Mouse (Mus musculus) ovary, postnatal 36 days (tissue): ENCODE data around the gene Tex26.

Experiments
- DNase-seq: peaks from one replicate; pipeline ENCODE4 v3.0.0; 2022; ENCODE audit warnings: low spot score, mixed read lengths

The Tex26 gene

DNA sequence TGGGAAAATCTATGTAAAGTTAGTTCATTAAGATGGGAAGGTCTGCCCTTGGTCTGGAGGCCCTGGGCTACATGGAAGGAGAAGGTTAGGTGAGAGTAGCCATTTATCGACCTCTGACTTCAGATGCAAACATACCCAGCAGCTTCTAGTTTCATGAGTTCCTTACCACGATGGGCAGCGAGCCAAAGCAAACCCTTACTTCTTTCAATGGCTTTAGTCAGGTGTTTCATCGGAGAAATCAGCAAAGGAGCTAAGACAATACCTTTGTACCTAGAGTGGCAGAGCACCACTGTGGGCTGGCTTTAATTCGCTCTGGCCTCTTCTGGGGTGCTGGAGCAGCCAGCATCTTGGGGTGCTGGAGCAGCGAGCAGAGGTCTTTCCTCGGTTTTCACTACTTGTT lies 5.8 kb upstream of the Tex26 start:
- no peak for DNase-seq

DNA sequence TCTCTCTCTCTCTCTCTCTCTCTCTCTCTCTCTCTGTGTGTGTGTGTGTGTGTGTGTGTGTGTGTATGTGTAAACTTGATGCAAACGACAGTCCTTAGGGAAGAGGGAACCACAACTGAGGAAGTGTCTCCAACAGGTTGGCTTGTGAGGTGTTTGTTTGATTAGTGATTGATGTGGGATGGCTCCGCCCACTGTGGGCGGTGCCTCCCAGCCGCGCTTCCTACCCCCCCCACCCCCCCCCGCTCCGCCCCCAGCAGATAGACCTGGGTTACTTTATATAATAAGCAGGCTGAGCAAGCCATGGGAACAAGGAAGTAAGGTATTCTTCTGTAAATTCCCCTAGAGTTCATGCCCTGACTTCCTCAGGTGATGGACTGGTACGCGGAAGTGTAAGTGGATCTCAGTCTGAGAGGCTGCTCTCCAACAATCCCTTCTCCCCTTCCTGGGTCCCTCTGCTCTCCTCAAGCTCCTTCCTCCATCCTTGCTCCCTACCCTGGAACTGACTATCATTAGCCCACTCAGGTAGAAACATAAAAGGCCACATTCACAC lies 5.2 kb upstream of the Tex26 start:
- no peak for DNase-seq

DNA sequence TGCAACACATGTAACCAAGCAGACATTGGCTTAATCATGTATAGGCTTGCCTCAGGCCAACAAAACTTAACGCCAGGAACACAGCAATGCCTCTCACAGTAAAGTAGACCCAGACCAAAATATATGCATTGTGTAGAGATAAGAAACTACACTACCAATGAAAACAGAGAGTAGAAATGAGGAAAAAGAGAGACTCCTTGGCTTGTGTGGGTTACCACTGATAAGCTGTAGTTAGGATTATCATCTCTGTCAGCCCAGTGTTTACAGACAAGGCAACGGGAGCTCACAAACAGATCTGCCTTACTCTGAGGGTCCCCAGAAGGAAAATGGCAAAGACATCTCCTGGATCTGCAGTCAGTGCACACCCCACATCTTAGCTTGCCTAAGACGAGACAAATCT lies 2.9 kb upstream of the Tex26 start:
- no peak for DNase-seq

DNA sequence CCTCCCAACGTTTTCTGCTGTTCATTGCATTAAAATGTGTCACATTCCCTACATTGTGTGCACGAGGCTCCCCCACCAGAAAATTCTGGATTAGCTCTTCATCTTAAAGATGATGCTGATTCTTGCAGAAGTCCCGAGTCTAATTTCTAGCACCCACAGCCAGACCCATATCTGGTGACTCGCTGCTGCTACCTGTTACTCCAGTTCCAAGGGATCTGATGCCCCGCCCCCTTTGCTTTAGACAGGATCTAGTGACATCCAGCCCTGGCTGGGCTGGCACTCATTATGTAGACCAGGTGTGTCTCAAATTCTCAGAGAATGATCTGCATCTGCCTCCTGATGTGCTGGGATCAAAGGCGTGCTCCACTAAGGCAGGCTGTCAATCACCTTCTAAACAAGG lies 2.3 kb upstream of the Tex26 start:
- no peak for DNase-seq

DNA sequence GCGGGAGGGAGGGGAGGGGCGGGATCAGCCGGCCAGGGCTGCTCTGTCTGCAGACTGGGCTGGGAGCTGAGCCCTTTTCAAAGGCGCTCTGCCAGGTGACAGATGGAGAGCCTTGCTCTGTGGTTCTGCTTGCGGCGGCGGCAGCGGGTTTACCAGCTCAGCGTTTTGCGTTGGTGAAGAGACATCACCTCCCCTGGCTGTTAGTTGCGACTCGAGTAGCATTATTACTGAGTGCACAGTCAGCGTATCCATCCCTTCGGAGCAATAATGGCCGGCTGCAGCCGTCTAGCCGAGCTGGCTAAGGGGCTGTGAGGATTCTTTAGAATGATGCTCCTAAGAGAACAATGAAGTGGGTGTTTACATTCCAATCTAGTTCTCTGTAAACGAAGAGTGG lies 717 bp downstream of the Tex26 start:
- DNase-seq: peak; percentile 31

DNA sequence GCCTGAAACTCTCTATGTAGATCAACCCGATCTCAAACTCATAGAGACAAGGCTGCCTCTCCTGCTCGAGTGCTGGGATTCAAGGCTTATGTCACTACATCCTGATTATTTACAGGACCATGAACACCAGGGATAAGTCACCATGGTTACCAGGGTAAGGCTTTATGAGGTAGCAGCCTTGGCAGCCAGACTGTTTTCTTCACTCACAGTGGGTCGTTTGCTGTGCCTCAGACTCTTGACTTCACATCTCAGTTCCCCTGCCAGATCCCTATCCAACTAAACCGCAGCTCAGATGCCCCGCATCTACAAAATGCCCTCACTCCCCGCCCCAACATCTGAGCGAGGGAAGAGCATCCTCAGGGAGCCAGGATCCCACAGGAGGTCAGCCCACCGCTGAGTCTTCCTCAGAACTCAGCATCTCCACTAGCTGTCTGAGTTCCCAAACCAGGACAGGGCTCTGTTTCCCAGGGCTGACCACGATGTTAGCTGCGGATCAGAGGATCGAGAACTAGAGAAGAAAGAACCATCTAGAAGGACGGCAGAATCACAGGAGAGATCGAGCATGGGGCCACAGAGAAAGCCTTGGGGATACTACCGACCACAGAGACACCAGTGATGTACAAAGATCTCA lies 2.3 kb downstream of the Tex26 start:
- DNase-seq: no peak

DNA sequence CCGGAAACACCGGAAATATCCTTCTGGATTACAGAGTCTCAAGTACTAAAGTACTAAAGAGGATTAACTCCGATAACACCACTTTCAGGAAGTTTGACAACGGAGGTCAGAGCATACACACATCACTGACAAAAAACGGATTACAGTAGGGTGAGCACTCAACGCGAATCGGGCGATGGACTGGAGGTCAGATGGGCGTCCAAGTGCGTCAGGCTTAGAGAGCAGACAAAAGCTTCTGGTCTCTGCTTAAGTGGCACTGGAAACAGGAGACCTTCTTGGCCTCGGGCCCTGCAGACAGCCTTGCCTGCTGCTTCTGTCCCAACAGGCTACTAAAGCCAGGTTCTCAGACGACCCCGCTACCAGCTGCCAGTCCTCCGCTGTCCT lies 2.8 kb downstream of the Tex26 start:
- no peak for DNase-seq

DNA sequence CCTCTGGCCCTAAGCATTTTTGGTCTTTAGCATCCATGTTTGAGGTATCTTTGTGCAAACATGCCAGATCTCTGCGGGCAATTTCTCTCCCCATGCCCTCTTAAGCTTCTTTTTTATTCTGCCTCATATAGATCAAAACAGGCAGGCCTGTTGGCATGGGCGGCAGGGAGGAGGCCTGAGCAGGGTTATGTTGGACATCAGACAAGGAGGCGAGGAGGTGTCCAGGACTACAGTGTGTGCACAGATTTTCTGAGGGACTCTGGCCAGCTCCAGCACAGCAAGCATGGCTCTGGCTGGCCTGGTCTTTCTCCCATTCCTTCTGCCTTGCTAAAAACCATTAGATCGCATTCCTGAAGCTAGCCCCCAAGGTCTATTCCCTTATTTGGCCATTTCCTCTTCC lies 5.0 kb downstream of the Tex26 start:
- no peak for DNase-seq

DNA sequence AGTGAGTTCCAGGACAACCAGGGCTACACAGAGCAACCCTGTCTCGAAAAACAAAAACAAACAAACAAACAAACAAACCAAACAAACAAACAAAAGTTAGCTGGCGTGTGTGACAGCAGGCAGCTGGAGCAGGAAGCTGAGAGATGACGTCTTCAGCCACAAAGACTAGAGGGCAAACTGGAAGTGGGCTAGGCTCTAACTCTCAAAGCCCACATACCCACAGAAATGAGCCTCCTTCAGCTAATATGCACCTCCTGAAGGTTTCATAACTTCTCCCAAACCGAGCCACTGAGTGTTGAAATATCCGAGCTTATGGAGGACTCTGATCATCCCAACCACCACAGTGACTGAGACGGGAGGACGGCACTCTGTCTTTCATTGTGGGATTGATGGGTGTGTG lies 7.0 kb downstream of the Tex26 start:
- DNase-seq: no peak

DNA sequence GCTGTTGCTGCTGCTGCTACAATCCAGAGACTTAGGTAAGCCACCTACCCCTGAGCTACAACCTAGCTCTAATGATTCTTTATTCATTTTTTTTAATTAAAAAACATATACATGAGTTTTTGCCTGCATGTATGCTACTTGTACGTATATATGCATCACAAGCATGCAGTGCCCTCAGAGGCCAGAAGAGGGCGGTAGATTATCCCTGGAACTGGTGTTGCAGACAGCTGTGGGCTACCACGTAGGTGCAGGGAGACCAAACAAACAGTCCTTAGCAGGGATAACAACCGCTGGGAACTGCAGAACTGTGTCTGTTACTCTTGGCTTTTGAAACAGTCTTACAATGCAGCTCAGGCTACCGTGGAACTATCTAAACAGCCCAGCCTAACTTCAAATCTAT lies 8.3 kb downstream of the Tex26 start:
- no peak for DNase-seq

DNA sequence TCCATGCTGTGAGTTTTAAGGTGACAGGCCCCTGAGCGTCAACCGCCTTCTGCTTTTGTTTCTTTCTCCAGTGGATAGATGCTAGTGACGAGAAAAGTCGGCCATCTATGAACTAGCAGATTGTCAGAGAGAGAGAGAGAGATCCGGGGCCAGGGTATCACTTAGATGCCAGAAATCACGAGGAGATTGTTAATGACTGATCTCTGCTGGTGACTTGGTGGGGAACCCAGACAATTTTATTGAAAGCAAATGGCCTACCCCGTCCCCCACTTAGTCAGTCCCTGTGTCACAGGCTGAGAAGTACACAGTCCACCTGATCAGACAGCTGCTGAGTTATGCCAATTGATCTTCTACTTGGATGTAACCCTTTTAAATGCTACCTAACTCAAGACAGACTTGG lies 9.9 kb downstream of the Tex26 start:
- no peak for DNase-seq

DNA sequence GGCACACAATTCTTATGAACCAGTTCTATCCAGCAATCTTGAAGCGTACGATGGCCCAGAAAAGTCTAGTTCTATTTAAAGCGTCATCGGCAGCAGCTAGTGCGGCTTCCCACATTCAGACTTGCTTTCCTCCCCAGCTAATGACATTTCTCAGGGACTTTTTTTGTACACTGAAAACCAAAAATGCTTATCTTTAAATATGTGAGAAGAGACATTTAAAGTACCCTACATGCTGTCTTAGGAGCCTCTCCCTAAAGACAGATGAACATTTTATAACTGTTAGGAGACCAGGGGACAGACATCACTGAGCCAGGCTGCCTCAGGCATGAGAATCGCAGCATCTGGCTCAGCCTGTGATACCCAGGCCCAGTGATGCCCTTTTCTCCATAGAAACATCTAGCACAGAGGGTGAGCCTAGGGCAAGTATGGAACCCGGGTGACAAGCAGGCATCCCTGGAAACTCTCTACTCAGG lies 11.8 kb downstream of the Tex26 start:
- DNase-seq: no peak

DNA sequence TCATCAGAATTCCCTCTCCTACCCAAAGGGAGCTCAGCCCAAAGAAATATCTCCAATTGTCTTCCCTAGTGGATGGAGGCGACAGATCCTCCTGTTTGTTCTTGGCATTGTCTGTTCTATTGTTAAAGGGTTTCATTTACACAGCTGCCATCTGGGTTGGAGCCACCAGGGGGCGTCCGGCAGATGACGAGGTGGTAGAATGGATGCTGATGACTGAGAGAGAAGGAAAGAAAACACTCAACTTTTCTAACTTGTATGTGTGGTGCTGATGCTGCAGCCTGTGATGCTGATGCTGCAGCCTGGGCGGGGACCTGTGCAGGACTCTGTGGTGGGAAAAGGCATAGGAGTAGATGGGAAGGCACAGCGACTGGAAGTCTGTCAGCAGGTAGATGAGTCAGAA lies 14.8 kb downstream of the Tex26 start:
- DNase-seq: peak; percentile 58

DNA sequence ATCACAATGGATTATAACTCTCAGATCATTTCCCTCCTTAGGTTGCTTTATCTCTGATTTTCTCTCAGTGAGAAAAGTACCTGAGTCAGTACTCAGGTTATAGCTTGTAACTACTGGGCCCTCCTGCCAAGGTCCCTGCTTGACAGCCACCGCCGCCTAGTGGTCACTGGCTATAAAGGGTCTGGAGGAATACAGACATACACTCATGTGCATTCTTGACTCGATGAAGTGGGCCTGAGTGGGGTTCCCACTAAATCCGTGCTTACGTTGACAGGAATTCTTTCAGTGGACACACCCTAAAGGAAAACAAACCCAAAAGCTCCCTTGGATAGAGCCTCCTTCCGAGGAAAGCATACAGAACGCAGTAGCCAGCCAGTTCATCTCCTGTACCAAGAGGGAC lies 17.1 kb downstream of the Tex26 start:
- DNase-seq: no peak

DNA sequence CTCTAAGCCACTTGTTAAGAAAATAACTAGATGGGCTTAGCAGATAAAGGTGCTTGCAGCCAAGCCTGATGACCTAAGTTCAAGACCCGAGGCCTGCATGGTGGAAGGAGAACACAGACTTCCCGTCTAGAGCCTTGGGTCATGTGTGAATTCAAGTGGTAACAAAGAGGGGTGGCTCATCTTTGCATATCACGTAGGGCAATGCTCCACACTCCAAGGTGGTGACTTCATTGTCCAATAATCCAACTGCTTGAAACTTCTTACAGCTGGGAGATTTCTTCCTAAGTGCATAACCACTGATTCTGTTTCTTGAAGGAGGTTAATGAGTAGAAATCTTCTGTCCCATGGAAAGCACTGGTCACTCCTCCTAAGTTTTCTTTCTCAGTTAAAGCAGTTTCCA lies 22.6 kb downstream of the Tex26 start:
- no peak for DNase-seq

DNA sequence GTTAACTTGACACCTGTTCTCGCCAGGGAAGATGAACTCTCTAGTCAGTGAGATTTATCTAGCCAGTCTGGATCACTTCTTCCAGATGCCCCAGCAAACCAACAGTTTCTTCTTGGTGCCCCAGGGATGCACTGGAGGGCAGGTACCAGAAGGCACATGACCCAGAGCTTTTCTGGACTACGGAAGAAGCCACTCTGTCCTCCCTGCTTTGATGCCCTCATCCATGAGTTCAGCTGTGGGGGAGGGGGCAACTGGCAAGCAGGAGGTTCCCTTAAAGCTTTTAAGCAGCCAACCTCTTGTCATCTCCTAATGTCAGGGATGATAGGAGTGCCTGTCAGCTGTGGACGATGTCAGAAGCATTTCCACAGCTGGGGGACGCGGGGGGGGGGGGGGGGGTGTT lies 25.8 kb downstream of the Tex26 start:
- no peak for DNase-seq

DNA sequence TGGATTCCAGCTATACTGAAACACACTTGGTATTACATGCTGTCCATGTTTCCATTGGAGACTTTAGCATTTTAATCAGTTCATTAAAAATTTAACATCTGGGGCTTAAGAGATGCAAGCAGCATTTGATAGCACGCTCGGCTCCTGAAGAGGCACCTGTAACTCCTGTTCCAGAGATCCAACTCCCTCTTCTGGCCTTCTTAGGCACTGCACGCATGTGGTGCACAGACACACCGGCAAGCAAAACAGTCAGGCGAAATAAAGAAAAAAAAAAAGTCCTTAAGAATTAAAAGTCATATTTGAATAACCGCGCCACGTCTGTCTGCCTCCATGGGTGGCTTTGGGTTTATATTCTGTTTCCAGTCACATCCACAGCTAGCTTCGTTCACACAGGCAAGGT lies 34.7 kb downstream of the Tex26 start:
- DNase-seq: no peak

DNA sequence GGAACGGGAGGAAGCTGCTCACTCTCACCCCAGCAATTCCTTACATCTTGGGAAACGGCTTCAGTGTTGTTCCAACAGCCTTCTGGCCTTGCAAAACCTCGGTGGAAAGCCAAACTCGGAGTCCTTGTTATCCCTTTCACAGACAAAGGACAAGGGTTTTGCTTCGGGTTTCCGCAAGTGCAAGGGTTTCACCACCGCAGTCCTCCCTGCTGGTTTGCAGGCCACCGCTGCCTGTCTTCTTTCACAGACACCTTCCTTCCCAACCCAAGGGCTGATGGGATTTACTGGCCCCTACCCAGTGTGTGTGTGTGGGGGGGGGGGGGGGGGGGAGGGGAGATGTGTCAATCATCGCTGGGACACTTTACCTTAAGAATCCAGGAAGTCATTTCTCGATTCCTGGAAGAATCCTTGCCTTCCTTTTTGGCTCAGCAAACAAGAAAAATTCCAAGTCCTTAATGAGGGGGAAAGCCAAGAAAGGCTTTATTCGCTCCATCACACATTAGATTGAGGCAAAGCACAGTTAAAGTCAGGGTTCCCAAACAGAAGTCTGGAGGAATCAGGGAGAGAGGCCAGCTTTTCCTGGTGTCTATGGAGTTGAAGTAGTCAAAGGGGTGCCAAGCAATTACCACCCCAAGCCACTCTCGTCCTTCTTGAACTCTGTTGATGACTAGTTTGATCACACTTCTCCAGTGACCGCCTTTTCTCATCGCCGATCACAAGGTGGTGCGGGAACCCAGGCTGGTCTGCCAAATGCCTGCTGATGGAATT lies 35.4 kb downstream of the Tex26 start:
- DNase-seq: no peak

DNA sequence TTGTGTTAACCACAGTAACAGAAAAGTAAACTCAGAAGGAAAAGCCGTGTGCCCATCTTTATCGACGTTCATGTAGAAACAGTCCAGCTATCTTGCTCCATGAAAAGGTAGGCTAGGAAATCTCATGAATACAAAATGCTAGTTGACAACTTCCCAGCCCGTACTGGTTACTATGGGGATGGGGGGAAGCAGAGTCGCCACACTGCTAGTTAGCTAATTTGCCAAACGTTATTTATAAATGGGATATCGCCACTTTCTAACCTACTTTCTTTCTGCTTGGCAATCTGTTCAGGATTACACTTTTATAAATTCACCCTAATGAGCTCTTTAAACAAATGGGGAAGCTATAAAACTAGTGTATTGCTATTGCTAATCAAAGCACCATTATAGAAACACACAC lies 42.5 kb downstream of the Tex26 start:
- DNase-seq: no peak

DNA sequence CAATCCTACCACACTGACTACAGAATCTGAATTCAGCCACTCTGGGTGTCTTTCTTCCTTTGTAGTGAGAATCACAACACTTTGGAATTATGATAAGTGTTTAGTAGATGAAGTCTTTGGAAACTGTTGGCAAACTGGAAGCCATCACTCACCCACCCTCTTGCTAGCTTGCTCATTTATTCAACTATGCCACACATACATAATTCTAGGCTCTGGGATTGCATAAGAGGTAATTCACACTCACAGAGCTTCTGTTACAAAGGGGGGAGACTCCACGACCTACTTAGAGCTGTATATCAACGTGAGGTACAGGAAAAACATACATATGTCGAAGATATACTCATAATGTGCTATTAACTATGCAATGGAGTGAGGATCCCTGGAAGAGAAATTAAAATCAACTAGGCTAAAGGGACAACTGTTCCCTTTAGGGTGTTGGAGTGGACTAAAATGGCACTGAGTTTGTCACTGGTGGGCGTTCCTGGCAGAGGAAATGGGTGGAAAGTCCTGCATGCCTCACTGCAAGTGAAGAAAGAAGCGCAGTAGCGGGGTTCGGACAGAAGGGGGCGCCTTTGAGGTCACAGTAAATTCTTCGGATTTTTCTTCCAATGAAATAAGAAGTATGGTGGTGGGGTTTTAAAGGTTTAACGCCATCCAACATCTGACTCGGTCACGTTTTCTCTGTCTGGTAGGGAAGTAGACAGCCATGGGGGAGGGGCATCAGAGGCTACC lies 44.0 kb downstream of the Tex26 start:
- DNase-seq: no peak

DNA sequence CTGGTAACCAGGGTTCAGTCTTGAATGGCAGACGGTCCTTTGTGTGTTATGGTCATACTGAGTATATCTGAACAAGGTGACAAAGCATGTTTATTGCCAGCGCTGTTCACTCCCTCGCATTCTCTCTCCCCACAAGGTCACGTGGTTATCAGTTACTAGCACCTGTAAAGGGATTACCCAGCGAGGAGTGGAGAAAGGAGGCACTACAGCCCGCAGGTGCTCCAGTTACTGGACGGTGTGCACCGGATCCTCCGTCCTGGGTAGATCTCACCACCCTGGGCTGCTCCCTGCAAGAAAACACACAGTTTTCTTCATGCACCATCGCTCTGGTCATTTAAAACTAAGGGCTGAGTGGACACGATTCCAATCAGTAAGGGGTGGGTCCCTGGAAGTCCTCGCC lies 44.8 kb downstream of the Tex26 start:
- DNase-seq: peak; percentile 7

DNA sequence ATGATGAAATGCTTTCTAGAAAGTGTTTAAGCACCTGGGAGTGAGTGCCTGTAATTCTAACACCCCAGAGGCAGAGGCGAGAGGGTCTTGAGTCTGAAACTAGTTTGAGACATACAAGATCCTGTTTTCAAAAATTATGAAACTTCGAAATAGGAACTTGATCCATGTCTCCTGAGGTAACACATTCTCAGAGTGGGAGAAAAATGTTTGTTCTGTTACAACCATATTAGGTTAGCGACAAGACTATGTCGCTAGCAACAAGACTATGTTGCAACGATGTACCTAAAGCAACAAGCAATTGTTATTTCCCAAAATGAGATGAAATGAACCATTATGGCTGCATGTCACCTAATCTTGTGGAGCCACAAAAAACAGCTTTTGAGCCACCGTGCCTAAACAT lies 46.0 kb downstream of the Tex26 start:
- no peak for DNase-seq
